8 mouse cellular contexts compared by ENCODE assay signal in the genomic region with DNA sequence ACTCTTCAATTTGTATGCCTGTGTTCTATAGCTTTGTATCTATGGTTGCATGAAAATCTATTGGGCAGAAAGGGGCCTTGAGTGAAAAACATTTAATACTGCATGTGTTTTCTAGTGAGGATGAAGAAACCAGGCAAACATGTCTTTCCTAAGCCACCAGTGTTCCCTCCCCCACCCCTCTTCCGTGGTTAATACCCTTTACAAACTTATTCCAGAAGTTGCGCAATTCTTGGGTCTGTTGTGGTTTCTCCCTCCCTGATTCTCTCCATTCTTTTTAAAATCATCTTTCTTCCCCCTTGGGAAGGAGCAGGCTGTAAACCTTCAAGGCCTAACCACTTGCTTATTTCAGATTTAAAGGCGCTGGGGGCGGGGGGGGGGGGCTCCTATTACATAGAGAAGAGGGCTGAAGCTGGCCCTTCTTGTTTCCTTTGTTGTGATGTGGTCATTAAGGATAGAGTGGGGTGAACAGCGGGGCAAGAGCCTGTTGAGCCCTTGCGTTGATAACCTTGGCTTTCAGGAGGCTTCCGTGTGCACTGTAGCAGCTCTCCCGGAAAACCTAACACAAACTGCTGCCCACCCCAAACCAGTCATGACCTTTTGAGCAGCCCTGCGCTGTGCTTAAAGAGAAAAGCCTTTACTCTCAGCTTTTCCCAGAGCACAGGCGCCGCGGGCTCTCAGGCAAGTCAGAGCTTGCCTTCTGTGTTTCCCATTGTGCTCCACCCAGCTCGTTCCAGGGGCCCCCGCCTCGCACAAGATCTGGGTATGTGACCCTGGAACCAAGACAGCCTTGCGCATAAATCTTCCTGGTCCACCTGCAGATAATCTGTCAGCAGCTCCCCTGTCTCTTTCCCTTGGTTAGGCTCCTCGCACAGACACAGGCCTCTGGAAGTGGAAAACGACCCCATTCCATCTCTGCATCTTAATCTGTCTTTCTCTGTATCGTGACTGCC.
DNase-seq lines count a peak whose midpoint lies in the region; TF ChIP-seq lines count a peak whose summit lies in the region.

No protein-coding gene starts in this region.

- H3K4me3 ChIP-seq in midbrain, embryonic 10.5 days = peak overlapping the region; percentile 36

- H3K4me1 ChIP-seq in midbrain, embryonic 10.5 days = peaks cover 73% of the 10 kb centered on the region

- TF ChIP-seq CTCF in brain, embryonic 14.5 days (IDR thresholded peaks at IDR 0.05; ENCODE audit: borderline replicate concordance, extremely low read depth, insufficient read depth, insufficient read length) = no peak

- H3K36me3 ChIP-seq in midbrain, embryonic 10.5 days = peaks cover 19% of the 10 kb centered on the region

- H3K9me3 ChIP-seq in midbrain, embryonic 10.5 days (replicated peaks) = 0 out of 2 replicates have a peak, but pooled peaks cover 4% of the 10 kb centered on the region

- TF ChIP-seq POLR2A in brain, embryonic 14.5 days (IDR thresholded peaks at IDR 0.05; ENCODE audit: borderline replicate concordance, extremely low read depth, insufficient read depth, insufficient read length, poor library complexity, severe bottlenecking) = no peak

- peak; percentile 62 for DNase-seq in Muller cell, postnatal 12 days (ENCODE audit: inconsistent ontology term)
- peak; percentile 72 for DNase-seq in brain, embryonic 14.5 days (ENCODE audit: low read depth)
- DNase-seq in gonadal fat pad, adult 2 months (ENCODE audit: low read depth) = peak; percentile 33
- peak; percentile 17 to 52 for DNase-seq in kidney, postnatal 36 days
- DNase-seq in midbrain, embryonic 10.5 days (ENCODE audit: low spot score) = peak; percentile 69
- DNase-seq in cerebellum, postnatal 36 days = no peak
- no peak for DNase-seq in right cerebral cortex, postnatal 25 days
- DNase-seq in spleen, postnatal 4 days (ENCODE audit: low spot score in 2 of 2) = no peak

- peak overlapping the region; percentile 86 for H3K27ac ChIP-seq in midbrain, embryonic 10.5 days (replicated peaks)

- 13% methylated on average over 19 of the region's 19 CpGs for WGBS in midbrain, embryonic 10.5 days

- H3K27me3 ChIP-seq in midbrain, embryonic 10.5 days (ENCODE audit: low read depth, poor library complexity, severe bottlenecking) = no peaks in the 10 kb centered on the region

Comparison
In these comparisons a context has a peak if more than half of its experiments do, and no peak if none do; other contexts are left out.
1. DNase-seq: peak in Muller cell, postnatal 12 days (single experiment), brain, embryonic 14.5 days (single experiment), gonadal fat pad, adult 2 months (single experiment), kidney, postnatal 36 days (2 of 2) and midbrain, embryonic 10.5 days (single experiment); none in cerebellum, postnatal 36 days (0 of 2), right cerebral cortex, postnatal 25 days (single experiment) and spleen, postnatal 4 days (0 of 2).